Mouse (Mus musculus): ENCODE measurements around the gene Polr3g.

The Polr3g gene

DNA sequence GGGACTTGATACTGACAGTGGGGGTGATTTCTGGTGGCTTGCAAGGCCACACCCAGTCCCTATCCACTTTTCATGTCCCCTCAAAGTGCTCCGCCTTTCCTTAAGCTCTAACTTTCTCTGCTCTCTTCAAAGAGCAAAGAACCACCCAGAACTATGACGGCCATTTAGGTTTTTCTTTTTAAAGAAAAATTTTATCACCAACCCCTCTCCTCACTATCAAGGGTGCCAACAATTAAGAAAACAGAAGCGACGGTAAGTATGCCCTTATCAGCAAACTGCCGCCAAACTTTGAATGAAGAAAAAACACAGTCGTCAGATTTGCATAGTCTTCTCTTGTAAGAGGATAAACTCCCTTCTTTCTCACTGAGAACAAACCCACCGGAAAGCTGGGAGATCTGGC, 547 bp downstream of the Polr3g start:
- peak; percentile 47 for DNase-seq (ENCODE audit: low read depth, low spot score)
- no peaks in the 10 kb centered on the region for H3K27me3 ChIP-seq (ENCODE audit: control insufficient read depth, insufficient read depth, low read length, poor library complexity, severe bottlenecking)
- H3K36me3 ChIP-seq (ENCODE audit: control insufficient read depth, insufficient read depth, low read length, poor library complexity, severe bottlenecking): no peaks in the 10 kb centered on the region

DNA sequence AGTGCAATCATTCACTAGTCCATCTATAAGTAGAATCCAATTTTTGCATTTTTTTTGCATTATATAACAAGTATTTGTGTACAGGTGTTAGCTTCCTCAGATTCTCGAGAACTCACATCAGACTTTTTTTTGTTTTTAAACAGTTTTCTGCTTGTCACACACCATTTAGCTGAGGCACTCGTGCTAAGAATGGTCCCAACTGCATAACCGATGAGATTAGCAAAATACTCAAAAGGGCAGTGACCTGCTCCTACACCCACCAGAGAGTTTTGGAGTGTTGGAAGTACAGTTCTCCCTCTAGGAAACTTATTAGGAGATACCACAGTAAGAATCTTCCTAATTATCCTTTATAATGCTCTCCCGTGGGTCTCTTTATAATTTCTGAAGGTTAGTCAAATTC, 1.0 kb downstream of the Polr3g start:
- no peak for DNase-seq (ENCODE audit: low read depth, low spot score)
- H3K27me3 ChIP-seq (ENCODE audit: control insufficient read depth, insufficient read depth, low read length, poor library complexity, severe bottlenecking): no peaks in the 10 kb centered on the region
- no peaks in the 10 kb centered on the region for H3K36me3 ChIP-seq (ENCODE audit: control insufficient read depth, insufficient read depth, low read length, poor library complexity, severe bottlenecking)

DNA sequence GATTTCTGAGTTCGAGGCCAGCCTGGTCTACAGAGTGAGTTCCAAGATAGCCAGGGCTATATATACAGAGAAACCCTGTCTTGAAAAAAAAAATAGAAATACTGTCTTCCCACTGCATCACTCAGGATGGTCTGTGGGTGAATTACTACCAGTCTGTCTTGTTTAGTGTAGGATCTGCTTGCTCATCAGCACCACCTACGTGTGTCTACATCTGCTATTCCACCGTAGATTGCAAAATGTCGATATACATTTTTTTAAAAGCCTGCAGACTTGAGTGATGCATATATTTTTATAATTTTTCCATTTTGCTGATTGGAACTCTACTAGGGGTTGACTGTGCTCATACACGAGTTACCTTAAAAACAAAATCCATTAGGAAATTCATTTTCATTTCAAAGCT, 4.5 kb downstream of the Polr3g start:
- Histone ChIP-seq H3K36me3 (ENCODE audit: control insufficient read depth, insufficient read depth, low read length, poor library complexity, severe bottlenecking) (no peaks in the 10 kb centered on the region), H3K27me3 (ENCODE audit: control insufficient read depth, insufficient read depth, low read length, poor library complexity, severe bottlenecking) (no peaks in the 10 kb centered on the region)
- DNase-seq (ENCODE audit: low read depth, low spot score): no peak

GRCm38 (mm10) chr13:81703621-81704020, 7.2 kb downstream of the Polr3g start:
- H3K27me3 ChIP-seq (ENCODE audit: control insufficient read depth, insufficient read depth, low read length, poor library complexity, severe bottlenecking): no peaks in the 10 kb centered on the region
- no peak for DNase-seq (ENCODE audit: low read depth, low spot score)
- H3K36me3 ChIP-seq (ENCODE audit: control insufficient read depth, insufficient read depth, low read length, poor library complexity, severe bottlenecking): no peaks in the 10 kb centered on the region

DNA sequence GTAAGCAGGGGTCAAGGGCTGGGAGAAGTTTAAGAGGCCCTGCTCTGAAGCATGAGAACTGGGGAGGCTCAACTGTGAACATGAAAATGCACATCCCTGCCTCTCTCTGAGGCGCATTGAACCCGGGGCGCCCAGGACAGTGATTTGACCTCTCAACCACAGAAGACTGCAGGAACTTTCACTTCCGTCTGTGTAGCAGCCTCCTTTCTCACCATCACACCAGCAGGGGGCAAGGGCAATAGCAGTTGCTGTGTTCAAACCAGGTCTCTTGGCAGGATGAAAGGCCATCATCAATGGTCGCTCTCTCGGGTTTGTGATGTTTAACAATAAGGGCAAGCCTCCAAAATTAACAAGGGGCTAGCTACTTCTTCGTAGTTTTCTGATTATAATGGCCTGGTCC, 7.7 kb downstream of the Polr3g start:
- Histone ChIP-seq H3K36me3 (ENCODE audit: control insufficient read depth, insufficient read depth, low read length, poor library complexity, severe bottlenecking) (peaks cover 2% of the 10 kb centered on the region; the same call in 1 of the 2 replicates), H3K27me3 (ENCODE audit: control insufficient read depth, insufficient read depth, low read length, poor library complexity, severe bottlenecking) (no peaks in the 10 kb centered on the region)
- peak; percentile 25 for DNase-seq (ENCODE audit: low read depth, low spot score)

DNA sequence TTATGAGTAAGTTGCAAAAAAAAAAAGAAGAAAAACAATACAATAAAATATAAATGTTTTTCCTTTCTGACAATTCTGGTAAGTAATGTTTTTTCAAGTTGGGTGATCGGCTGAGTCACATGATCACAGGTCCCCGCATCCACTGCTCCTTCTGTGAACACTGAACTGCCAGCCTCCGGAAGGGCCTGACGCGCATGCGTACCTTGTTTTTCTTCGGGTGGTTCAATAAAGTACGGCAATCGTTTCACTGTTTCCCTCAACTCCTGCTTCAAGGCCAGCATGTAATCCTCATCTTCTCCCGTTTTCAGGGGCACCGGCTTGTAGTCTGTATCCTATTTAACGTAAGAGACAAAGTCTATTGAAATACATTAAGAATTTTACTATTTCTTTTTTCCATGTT, 16.4 kb downstream of the Polr3g start:
- DNase-seq (ENCODE audit: low read depth, low spot score): no peak
- Histone ChIP-seq H3K27me3 (ENCODE audit: control insufficient read depth, insufficient read depth, low read length, poor library complexity, severe bottlenecking) (no peaks in the 10 kb centered on the region), H3K36me3 (ENCODE audit: control insufficient read depth, insufficient read depth, low read length, poor library complexity, severe bottlenecking) (peaks cover 4% of the 10 kb centered on the region; the same call in 1 of the 2 replicates)

- 0 out of 2 replicates have a peak, but pooled peaks cover 1% of the 10 kb centered on the region for H3K36me3 ChIP-seq (ENCODE audit: control insufficient read depth, insufficient read depth, low read length, poor library complexity, severe bottlenecking)
- DNase-seq (ENCODE audit: low read depth, low spot score): no peak
- no peaks in the 10 kb centered on the region for H3K27me3 ChIP-seq (ENCODE audit: control insufficient read depth, insufficient read depth, low read length, poor library complexity, severe bottlenecking)
Measured at GRCm38 (mm10) chr13:81691606-81692005, 19.2 kb downstream of the Polr3g start.

GRCm38 (mm10) chr13:81690477-81690876, 20.3 kb downstream of the Polr3g start:
- no peak for DNase-seq (ENCODE audit: low read depth, low spot score)
- H3K27me3 ChIP-seq (ENCODE audit: control insufficient read depth, insufficient read depth, low read length, poor library complexity, severe bottlenecking): no peaks in the 10 kb centered on the region
- 0 out of 2 replicates have a peak, but pooled peaks cover 1% of the 10 kb centered on the region for H3K36me3 ChIP-seq (ENCODE audit: control insufficient read depth, insufficient read depth, low read length, poor library complexity, severe bottlenecking)

- 0 out of 2 replicates have a peak, but pooled peaks cover 1% of the 10 kb centered on the region for H3K36me3 ChIP-seq (ENCODE audit: control insufficient read depth, insufficient read depth, low read length, poor library complexity, severe bottlenecking)
- H3K27me3 ChIP-seq (ENCODE audit: control insufficient read depth, insufficient read depth, low read length, poor library complexity, severe bottlenecking): no peaks in the 10 kb centered on the region
- DNase-seq (ENCODE audit: low read depth, low spot score): no peak
Measured at GRCm38 (mm10) chr13:81689587-81689986, 21.2 kb downstream of the Polr3g start.

DNA sequence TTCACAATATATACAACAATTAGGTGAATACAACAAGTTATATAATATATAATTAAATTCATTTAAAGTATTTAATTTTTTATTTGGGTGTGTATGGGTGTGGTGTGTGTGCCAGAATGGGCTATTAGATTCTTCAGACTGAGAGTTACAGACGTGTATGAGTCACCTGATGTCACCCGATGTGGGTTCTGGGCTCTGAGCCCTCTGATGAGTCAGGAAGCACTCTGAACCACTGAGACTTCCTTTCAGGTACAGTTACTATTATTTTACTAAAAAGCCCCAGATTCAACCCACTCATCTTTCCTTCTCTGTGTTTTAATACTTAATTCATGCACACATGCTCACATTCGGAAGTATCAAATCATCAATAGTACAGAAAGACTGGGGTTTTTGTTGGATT, 25.9 kb downstream of the Polr3g start:
- Histone ChIP-seq H3K36me3 (ENCODE audit: control insufficient read depth, insufficient read depth, low read length, poor library complexity, severe bottlenecking) (peaks cover 3% of the 10 kb centered on the region; the same call in 1 of the 2 replicates), H3K27me3 (ENCODE audit: control insufficient read depth, insufficient read depth, low read length, poor library complexity, severe bottlenecking) (no peaks in the 10 kb centered on the region)
- no peak for DNase-seq (ENCODE audit: low read depth, low spot score)

- no peak for DNase-seq (ENCODE audit: low read depth, low spot score)
- Histone ChIP-seq H3K36me3 (ENCODE audit: control insufficient read depth, insufficient read depth, low read length, poor library complexity, severe bottlenecking) (peaks cover 4% of the 10 kb centered on the region; the same call in 1 of the 2 replicates), H3K27me3 (ENCODE audit: control insufficient read depth, insufficient read depth, low read length, poor library complexity, severe bottlenecking) (no peaks in the 10 kb centered on the region)
Measured at GRCm38 (mm10) chr13:81684258-81684657, 26.6 kb downstream of the Polr3g start.

GRCm38 (mm10) chr13:81683107-81683506, 27.7 kb downstream of the Polr3g start:
- DNase-seq (ENCODE audit: low read depth, low spot score): no peak
- H3K27me3 ChIP-seq (ENCODE audit: control insufficient read depth, insufficient read depth, low read length, poor library complexity, severe bottlenecking): no peaks in the 10 kb centered on the region
- peaks cover 5% of the 10 kb centered on the region; the same call in 1 of the 2 replicates for H3K36me3 ChIP-seq (ENCODE audit: control insufficient read depth, insufficient read depth, low read length, poor library complexity, severe bottlenecking)

- Histone ChIP-seq H3K36me3 (ENCODE audit: control insufficient read depth, insufficient read depth, low read length, poor library complexity, severe bottlenecking) (peaks cover 6% of the 10 kb centered on the region), H3K27me3 (ENCODE audit: control insufficient read depth, insufficient read depth, low read length, poor library complexity, severe bottlenecking) (no peaks in the 10 kb centered on the region)
- no peak for DNase-seq (ENCODE audit: low read depth, low spot score)
Measured at GRCm38 (mm10) chr13:81675333-81675732, 35.5 kb downstream of the Polr3g start.

- Histone ChIP-seq H3K36me3 (ENCODE audit: control insufficient read depth, insufficient read depth, low read length, poor library complexity, severe bottlenecking) (peaks cover 17% of the 10 kb centered on the region; the same call in 1 of the 2 replicates), H3K27me3 (ENCODE audit: control insufficient read depth, insufficient read depth, low read length, poor library complexity, severe bottlenecking) (no peaks in the 10 kb centered on the region)
- DNase-seq (ENCODE audit: low read depth, low spot score): no peak
Measured at GRCm38 (mm10) chr13:81667713-81668112, 43.1 kb downstream of the Polr3g start.

DNA sequence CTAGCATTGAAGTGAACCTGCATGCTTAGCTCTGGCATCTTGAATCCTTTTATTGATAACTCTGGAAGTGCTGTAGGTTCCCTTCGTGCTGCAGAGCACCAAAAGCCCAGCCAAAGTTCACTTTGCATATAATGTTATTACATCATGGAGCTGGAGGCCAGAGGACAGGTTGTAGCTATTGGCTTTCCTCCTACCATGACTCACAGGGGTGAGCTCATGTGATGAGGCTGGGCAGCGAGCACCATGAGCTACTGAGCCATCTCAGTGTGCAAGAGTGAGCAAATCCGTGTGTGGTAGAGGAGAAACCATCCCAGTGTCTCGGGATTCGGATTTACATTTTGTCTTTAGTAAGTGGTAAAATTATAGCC, 46.5 kb downstream of the Polr3g start:
- no peaks in the 10 kb centered on the region for H3K27me3 ChIP-seq (ENCODE audit: control insufficient read depth, insufficient read depth, low read length, poor library complexity, severe bottlenecking)
- peaks cover 15% of the 10 kb centered on the region; the same call in 1 of the 2 replicates for H3K36me3 ChIP-seq (ENCODE audit: control insufficient read depth, insufficient read depth, low read length, poor library complexity, severe bottlenecking)
- DNase-seq (ENCODE audit: low read depth, low spot score): no peak

All from splenic B cell, adult 2 months (primary cell).